Mouse (Mus musculus): ENCODE results near the gene Casz1. TPM values are rescaled to one million over a fixed set of nuclear protein-coding genes. Genes with fewer than 3 reads are reported as not detected.
A peak's percentile ranks its signal among the peaks of the same experiment; 100 is the strongest.

The Casz1 gene
- polyA plus RNA-seq, 1 experiment from 2014 or later = 19.9 TPM

GRCm38 (mm10) chr4:148870496-148870895 is 66.3 kb downstream of the Casz1 start:
- Histone ChIP-seq H3K36me3 (ENCODE audit: control insufficient read depth, insufficient read depth, low read length) (no peaks in the 10 kb centered on the region), H3K27me3 (ENCODE audit: control insufficient read depth, insufficient read depth, low read length) (no peaks in the 10 kb centered on the region), H3K4me3 (ENCODE audit: low read depth, low read length) (no peak overlapping the region), H3K4me2 (no peak overlapping the region), H3K27ac (ENCODE audit: low read depth, low read length) (no peak overlapping the region), H3K9ac (ENCODE audit: low read depth, low read length) (no peak overlapping the region), H3K4me1 (ENCODE audit: control insufficient read depth, insufficient read depth, low read length) (peaks cover 38% of the 10 kb centered on the region), H3K9me3 (replicated peaks; ENCODE audit: control insufficient read depth, low read length) (no peaks in the 10 kb centered on the region)
- ATAC-seq (replicated peaks; ENCODE audit: insufficient number of reproducible peaks, low FRiP score, low TSS enrichment) = no peak
- 92% methylated on average over 4 of the region's 4 CpGs for WGBS (ENCODE audit: insufficient replicate concordance)

- Histone ChIP-seq H3K9ac (ENCODE audit: low read depth, low read length) (no peak overlapping the region), H3K4me2 (no peak overlapping the region), H3K27me3 (ENCODE audit: control insufficient read depth, insufficient read depth, low read length) (no peaks in the 10 kb centered on the region), H3K36me3 (ENCODE audit: control insufficient read depth, insufficient read depth, low read length) (no peaks in the 10 kb centered on the region), H3K27ac (ENCODE audit: low read depth, low read length) (0 out of 2 replicates have a peak overlapping the region, but pooled peaks have one; percentile 29), H3K9me3 (replicated peaks; ENCODE audit: control insufficient read depth, low read length) (no peaks in the 10 kb centered on the region), H3K4me1 (ENCODE audit: control insufficient read depth, insufficient read depth, low read length) (peaks cover 44% of the 10 kb centered on the region), H3K4me3 (ENCODE audit: low read depth, low read length) (no peak overlapping the region)
- 48% methylated on average over 10 of the region's 10 CpGs for WGBS (ENCODE audit: insufficient replicate concordance)
- ATAC-seq (replicated peaks; ENCODE audit: insufficient number of reproducible peaks, low FRiP score, low TSS enrichment) = no peak
Measured at GRCm38 (mm10) chr4:148871751-148872334, 67.6 kb downstream of the Casz1 start.

- Histone ChIP-seq H3K27me3 (ENCODE audit: control insufficient read depth, insufficient read depth, low read length) (no peaks in the 10 kb centered on the region), H3K4me2 (no peak overlapping the region), H3K36me3 (ENCODE audit: control insufficient read depth, insufficient read depth, low read length) (no peaks in the 10 kb centered on the region), H3K27ac (ENCODE audit: low read depth, low read length) (peak overlapping the region; percentile 25), H3K4me3 (ENCODE audit: low read depth, low read length) (no peak overlapping the region), H3K4me1 (ENCODE audit: control insufficient read depth, insufficient read depth, low read length) (peaks cover 46% of the 10 kb centered on the region), H3K9me3 (replicated peaks; ENCODE audit: control insufficient read depth, low read length) (no peaks in the 10 kb centered on the region), H3K9ac (ENCODE audit: low read depth, low read length) (no peak overlapping the region; the same call in 1 of the 2 replicates)
- 68% methylated on average over 9 of the region's 9 CpGs for WGBS (ENCODE audit: insufficient replicate concordance)
- no peak for ATAC-seq (replicated peaks; ENCODE audit: insufficient number of reproducible peaks, low FRiP score, low TSS enrichment)
Measured at GRCm38 (mm10) chr4:148872372-148872771, 68.1 kb downstream of the Casz1 start.

GRCm38 (mm10) chr4:148872783-148873182 is 68.6 kb downstream of the Casz1 start:
- no peak for ATAC-seq (replicated peaks; ENCODE audit: insufficient number of reproducible peaks, low FRiP score, low TSS enrichment)
- H3K27ac ChIP-seq (ENCODE audit: low read depth, low read length) = peak overlapping the region; percentile 48
- H3K4me2 ChIP-seq = peak overlapping the region; percentile 1; the same call in 1 of the 2 replicates
- no peak overlapping the region; the same call in 1 of the 2 replicates for H3K9ac ChIP-seq (ENCODE audit: low read depth, low read length)
- 38% methylated on average over 12 of the region's 12 CpGs for WGBS (ENCODE audit: insufficient replicate concordance)
- no peaks in the 10 kb centered on the region for H3K27me3 ChIP-seq (ENCODE audit: control insufficient read depth, insufficient read depth, low read length)
- no peak overlapping the region for H3K4me3 ChIP-seq (ENCODE audit: low read depth, low read length)
- H3K36me3 ChIP-seq (ENCODE audit: control insufficient read depth, insufficient read depth, low read length) = no peaks in the 10 kb centered on the region
- peaks cover 46% of the 10 kb centered on the region for H3K4me1 ChIP-seq (ENCODE audit: control insufficient read depth, insufficient read depth, low read length)
- H3K9me3 ChIP-seq (replicated peaks; ENCODE audit: control insufficient read depth, low read length) = no peaks in the 10 kb centered on the region

GRCm38 (mm10) chr4:148876166-148876565 is 71.9 kb downstream of the Casz1 start:
- Histone ChIP-seq H3K27me3 (ENCODE audit: control insufficient read depth, insufficient read depth, low read length) (no peaks in the 10 kb centered on the region), H3K27ac (ENCODE audit: low read depth, low read length) (peak overlapping the region; percentile 75), H3K9me3 (replicated peaks; ENCODE audit: control insufficient read depth, low read length) (no peaks in the 10 kb centered on the region), H3K4me1 (ENCODE audit: control insufficient read depth, insufficient read depth, low read length) (peaks cover 72% of the 10 kb centered on the region), H3K4me2 (no peak overlapping the region; the same call in 1 of the 2 replicates), H3K9ac (ENCODE audit: low read depth, low read length) (no peak overlapping the region), H3K36me3 (ENCODE audit: control insufficient read depth, insufficient read depth, low read length) (no peaks in the 10 kb centered on the region), H3K4me3 (ENCODE audit: low read depth, low read length) (no peak overlapping the region)
- no peak for ATAC-seq (replicated peaks; ENCODE audit: insufficient number of reproducible peaks, low FRiP score, low TSS enrichment)
- WGBS (ENCODE audit: insufficient replicate concordance) = 71% methylated on average over 9 of the region's 9 CpGs

- H3K9ac ChIP-seq (ENCODE audit: low read depth, low read length) = no peak overlapping the region
- no peaks in the 10 kb centered on the region for H3K9me3 ChIP-seq (replicated peaks; ENCODE audit: control insufficient read depth, low read length)
- H3K4me1 ChIP-seq (ENCODE audit: control insufficient read depth, insufficient read depth, low read length) = peaks cover 77% of the 10 kb centered on the region
- H3K4me3 ChIP-seq (ENCODE audit: low read depth, low read length) = no peak overlapping the region
- no peaks in the 10 kb centered on the region for H3K27me3 ChIP-seq (ENCODE audit: control insufficient read depth, insufficient read depth, low read length)
- WGBS (ENCODE audit: insufficient replicate concordance) = 44% methylated on average over 8 of the region's 8 CpGs
- no peaks in the 10 kb centered on the region for H3K36me3 ChIP-seq (ENCODE audit: control insufficient read depth, insufficient read depth, low read length)
- peak overlapping the region; percentile 75 for H3K27ac ChIP-seq (ENCODE audit: low read depth, low read length)
- H3K4me2 ChIP-seq = no peak overlapping the region; the same call in 1 of the 2 replicates
- ATAC-seq (replicated peaks; ENCODE audit: insufficient number of reproducible peaks, low FRiP score, low TSS enrichment) = no peak
Measured at GRCm38 (mm10) chr4:148876867-148877266, 72.6 kb downstream of the Casz1 start.

GRCm38 (mm10) chr4:148878192-148878983 is 74.2 kb downstream of the Casz1 start:
- no peak overlapping the region for H3K4me3 ChIP-seq (ENCODE audit: low read depth, low read length)
- peak overlapping the region; percentile 17; the same call in 1 of the 2 replicates for H3K4me2 ChIP-seq
- no peaks in the 10 kb centered on the region for H3K27me3 ChIP-seq (ENCODE audit: control insufficient read depth, insufficient read depth, low read length)
- ATAC-seq (replicated peaks; ENCODE audit: insufficient number of reproducible peaks, low FRiP score, low TSS enrichment) = no peak
- peak overlapping the region; percentile 75 for H3K27ac ChIP-seq (ENCODE audit: low read depth, low read length)
- no peaks in the 10 kb centered on the region for H3K9me3 ChIP-seq (replicated peaks; ENCODE audit: control insufficient read depth, low read length)
- H3K4me1 ChIP-seq (ENCODE audit: control insufficient read depth, insufficient read depth, low read length) = peaks cover 68% of the 10 kb centered on the region
- H3K36me3 ChIP-seq (ENCODE audit: control insufficient read depth, insufficient read depth, low read length) = no peaks in the 10 kb centered on the region
- 32% methylated on average over 11 of the region's 11 CpGs for WGBS (ENCODE audit: insufficient replicate concordance)
- H3K9ac ChIP-seq (ENCODE audit: low read depth, low read length) = no peak overlapping the region; the same call in 1 of the 2 replicates

- Histone ChIP-seq H3K4me3 (ENCODE audit: low read depth, low read length) (no peak overlapping the region), H3K4me2 (peak overlapping the region; percentile 17; the same call in 1 of the 2 replicates), H3K9ac (ENCODE audit: low read depth, low read length) (no peak overlapping the region; the same call in 1 of the 2 replicates), H3K4me1 (ENCODE audit: control insufficient read depth, insufficient read depth, low read length) (peaks cover 66% of the 10 kb centered on the region), H3K9me3 (replicated peaks; ENCODE audit: control insufficient read depth, low read length) (no peaks in the 10 kb centered on the region), H3K27ac (ENCODE audit: low read depth, low read length) (peak overlapping the region; percentile 75), H3K27me3 (ENCODE audit: control insufficient read depth, insufficient read depth, low read length) (no peaks in the 10 kb centered on the region), H3K36me3 (ENCODE audit: control insufficient read depth, insufficient read depth, low read length) (no peaks in the 10 kb centered on the region)
- no peak for ATAC-seq (replicated peaks; ENCODE audit: insufficient number of reproducible peaks, low FRiP score, low TSS enrichment)
- 15% methylated on average over 11 of the region's 11 CpGs for WGBS (ENCODE audit: insufficient replicate concordance)
Measured at GRCm38 (mm10) chr4:148878984-148879610, 74.9 kb downstream of the Casz1 start.

Measured in heart, embryonic 11.5 days (tissue).